Mouse (Mus musculus) fat pad, adult 2 months (tissue): ENCODE measurements at regions not wholly inside any gene's neighbourhood (a gene's known extent, or its start where the extent isn't known, plus 50 kb on each side); places are given as distances from the start of the nearest gene placed in this dataset.

Experiments used
- DNase-seq: peaks from one replicate; pipeline ENCODE4 v3.0.0-alpha.2; 2011; ENCODE audit warnings: low read depth, low spot score; ENCODE audit errors: extremely low read depth

- DNase-seq: no peak
These were observed 221.2 kb downstream of the Myh15 start for GRCm38 (mm10) chr16:49278478-49278877.

- no peak for DNase-seq
These were observed 230.9 kb downstream of the Myh15 start for GRCm38 (mm10) chr16:49288096-49288714.

GRCm38 (mm10) chr16:49289200-49290079 lies 232.2 kb downstream of the Myh15 start:
- peak; percentile 7 for DNase-seq

- no peak for DNase-seq
These were observed 246.5 kb downstream of the Myh15 start for GRCm38 (mm10) chr16:49303612-49304307.

- no peak for DNase-seq
These were observed 247.1 kb downstream of the Myh15 start for GRCm38 (mm10) chr16:49304354-49304753.

GRCm38 (mm10) chr16:49317061-49317460 lies 259.8 kb downstream of the Myh15 start:
- DNase-seq: no peak

GRCm38 (mm10) chr16:49319047-49319678 lies 261.9 kb downstream of the Myh15 start:
- DNase-seq: no peak

- no peak for DNase-seq
These were observed 262.5 kb downstream of the Myh15 start for GRCm38 (mm10) chr16:49319774-49320173.

GRCm38 (mm10) chr16:49321951-49322350 lies 264.7 kb downstream of the Myh15 start:
- no peak for DNase-seq

- DNase-seq: no peak
These were observed 273.6 kb downstream of the Myh15 start for GRCm38 (mm10) chr16:49330725-49331386.

GRCm38 (mm10) chr16:49332107-49332722 lies 274.9 kb downstream of the Myh15 start:
- no peak for DNase-seq

GRCm38 (mm10) chr16:49335916-49336315 lies 278.6 kb downstream of the Myh15 start:
- no peak for DNase-seq

GRCm38 (mm10) chr16:49337948-49338347 lies 280.7 kb downstream of the Myh15 start:
- DNase-seq: no peak

GRCm38 (mm10) chr16:49358404-49358803 lies 301.1 kb downstream of the Myh15 start:
- DNase-seq: no peak

- DNase-seq: no peak
These were observed 304.4 kb downstream of the Myh15 start for GRCm38 (mm10) chr16:49361731-49362130.

- no peak for DNase-seq
These were observed 312.2 kb downstream of the Myh15 start for GRCm38 (mm10) chr16:49369450-49369849.

- DNase-seq: no peak
These were observed 317.8 kb downstream of the Myh15 start for GRCm38 (mm10) chr16:49375108-49375507.

- no peak for DNase-seq
These were observed 320.0 kb upstream of the Ift57 start for GRCm38 (mm10) chr16:49378917-49379473.

GRCm38 (mm10) chr16:49388135-49388534 lies 310.9 kb upstream of the Ift57 start:
- no peak for DNase-seq
